18 mouse cellular contexts compared by ENCODE assay signal in the genomic region with DNA sequence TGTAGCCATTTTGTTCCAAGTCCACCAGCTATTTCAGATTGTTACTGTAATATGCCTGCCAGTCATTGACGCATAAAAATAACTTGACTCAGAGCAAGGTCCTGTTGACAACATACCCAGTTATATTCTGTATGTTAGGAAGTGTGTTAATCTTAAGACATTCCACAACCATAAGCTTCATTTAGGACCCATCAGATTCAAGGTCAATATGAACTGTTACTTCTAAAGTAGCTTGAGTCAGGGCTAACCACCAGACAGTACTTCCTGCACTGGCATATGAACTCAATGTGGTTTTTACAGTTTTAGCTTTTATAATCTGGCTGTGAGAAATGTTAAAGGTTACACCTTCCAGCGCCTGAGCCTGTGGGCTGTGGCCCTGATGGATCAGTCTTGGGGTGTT.
"Had no signal": no experiment of that assay in that cellular context is flagged by ENCODE, and none has a peak within 500 bp of the region (broad histone marks: within the 10 kb centered on the region; RNA-seq: fewer than 3 reads in every experiment).

No protein-coding gene starts in this region.

- H3K4me3 ChIP-seq: lung, embryonic 15.5 days; midbrain, embryonic 10.5 days; midbrain, embryonic 12.5 days; midbrain, embryonic 15.5 days; neural tube, embryonic 13.5 days; neural tube, embryonic 15.5 days had no signal

- ATAC-seq: liver, postnatal 0 days; lung, postnatal 0 days; midbrain, embryonic 15.5 days had no signal

- DNase-seq: liver, postnatal 0 days; lung, adult 2 months; lung, postnatal 4 days; retina, postnatal 1 day; right cerebral cortex, adult 18-20 months; right cerebral cortex, postnatal 25 days; right cerebral cortex, postnatal 4 days; spleen, adult 18-20 months; thymus, adult 18-20 months; thymus, postnatal 14 days; thymus, postnatal 36 days had no signal

- H3K36me3 ChIP-seq: lung, embryonic 15.5 days; midbrain, embryonic 10.5 days; midbrain, embryonic 12.5 days; midbrain, embryonic 15.5 days; neural tube, embryonic 13.5 days; neural tube, embryonic 15.5 days had no signal

- H3K27me3 ChIP-seq: lung, embryonic 15.5 days; midbrain, embryonic 12.5 days; midbrain, embryonic 15.5 days; neural tube, embryonic 13.5 days; neural tube, embryonic 15.5 days had no signal

- H3K9me3 ChIP-seq: lung, embryonic 15.5 days; midbrain, embryonic 10.5 days; midbrain, embryonic 12.5 days; midbrain, embryonic 15.5 days; neural tube, embryonic 13.5 days; neural tube, embryonic 15.5 days had no signal

- H3K4me2 ChIP-seq: lung, embryonic 15.5 days; midbrain, embryonic 12.5 days; midbrain, embryonic 15.5 days; neural tube, embryonic 13.5 days; neural tube, embryonic 15.5 days had no signal

- H3K9ac ChIP-seq: liver, postnatal 0 days; lung, embryonic 15.5 days; midbrain, embryonic 12.5 days; midbrain, embryonic 15.5 days; neural tube, embryonic 13.5 days; neural tube, embryonic 15.5 days had no signal

- H3K27ac ChIP-seq: lung, embryonic 15.5 days; midbrain, embryonic 10.5 days; midbrain, embryonic 12.5 days; midbrain, embryonic 15.5 days; neural tube, embryonic 13.5 days; neural tube, embryonic 15.5 days had no signal

- H3K4me1 ChIP-seq: midbrain, embryonic 10.5 days; midbrain, embryonic 12.5 days; midbrain, embryonic 15.5 days had no signal
